Mouse (Mus musculus) gastrocnemius, adult 18-20 months (tissue): ENCODE results near the gene Gk2. TPM values are rescaled to one million over a fixed set of nuclear protein-coding genes. Genes with fewer than 3 reads are reported as not detected.

Source experiments
- DNase-seq: peaks from one replicate; pipeline ENCODE4 v3.0.0; 2021; ENCODE audit warnings: low spot score
- long read RNA-seq, 2 experiments: library from polyadenylated mRNA; stranded (forward); transcript quantifications; one replicate each; pipeline ENCODE4 v2.0.0; 2021
- total RNA-seq, 2 experiments: library from RNA; stranded (reverse); gene quantifications; 2 replicates each; pipeline ENCODE4 v1.2.3; 2021

Gk2 gene
- not detected for total RNA-seq
- long read RNA-seq, experiment 1 = 0 reads
- long read RNA-seq, experiment 2 = 0 reads

DNA sequence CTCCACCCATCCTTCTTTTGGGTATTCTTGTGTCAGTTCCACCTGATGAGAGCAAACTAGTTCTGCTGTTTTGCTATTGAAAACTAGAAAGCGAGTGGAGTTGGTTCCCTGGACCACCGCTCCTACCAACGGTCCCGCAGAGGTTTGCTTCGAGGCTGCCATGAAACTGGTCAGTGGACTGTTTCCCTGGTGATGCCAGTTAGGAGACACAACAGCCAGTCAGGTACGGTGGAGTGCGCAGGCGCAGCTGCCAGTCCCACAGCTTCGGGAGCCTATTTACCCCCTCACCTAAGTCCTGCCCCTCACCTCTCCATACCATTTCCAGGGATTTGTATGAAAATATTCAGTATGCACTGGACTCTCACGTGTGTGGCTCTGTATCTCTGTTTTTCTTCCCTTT lies at the start of gene Gk2:
Gene Gk2 (minus strand): TSS at position 206 of the 400 bp plus-strand sequence.
- no peak for DNase-seq

DNA sequence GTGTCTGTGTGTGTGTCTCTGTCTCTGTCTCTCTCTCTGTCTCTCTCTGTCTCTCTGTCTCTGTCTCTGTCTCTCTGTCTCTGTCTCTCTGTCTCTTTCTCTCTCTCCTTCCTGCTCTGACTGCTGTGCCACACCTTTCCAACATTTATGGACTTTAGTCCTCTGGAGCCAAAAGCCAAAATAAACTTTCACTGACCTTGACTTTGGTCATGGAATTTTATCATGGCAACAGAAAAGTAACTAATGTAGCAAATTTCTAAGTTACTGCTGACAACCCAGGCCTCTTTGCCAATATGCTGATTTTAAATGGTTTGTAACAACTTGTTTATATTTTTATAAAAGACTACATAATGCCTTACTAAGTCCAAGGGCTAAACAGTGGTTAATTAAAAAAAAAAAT lies 41.2 kb upstream of the Gk2 start:
- no peak for DNase-seq

DNA sequence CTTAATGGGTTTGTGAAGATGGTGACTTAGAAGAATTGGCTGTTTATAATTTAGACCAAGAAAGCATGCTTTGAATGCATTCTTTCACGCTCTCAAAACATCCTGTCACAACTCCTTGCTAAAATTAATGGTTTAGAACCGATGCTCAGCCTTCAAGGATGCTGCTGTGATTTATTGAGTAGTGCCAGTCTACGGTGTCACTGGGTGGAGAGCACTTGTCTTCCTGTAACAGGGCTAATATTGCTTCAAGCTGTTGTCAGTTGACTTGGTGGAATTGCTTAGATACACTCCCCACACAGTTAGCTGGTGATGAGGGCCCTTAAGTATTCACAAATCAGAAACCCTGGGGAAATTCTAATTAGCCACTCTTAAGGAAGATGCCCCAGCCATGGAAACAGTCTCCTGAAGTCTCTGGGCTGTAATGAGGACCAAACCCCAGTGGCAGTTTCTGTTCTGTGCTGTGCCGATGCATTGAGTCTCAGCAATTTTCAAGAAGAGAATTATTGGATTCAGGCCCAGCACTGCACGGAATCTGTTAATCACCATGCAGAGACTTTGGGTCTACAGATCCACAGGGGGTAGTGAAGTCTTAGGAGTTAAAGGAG lies 38.8 kb upstream of the Gk2 start:
- no peak for DNase-seq

DNA sequence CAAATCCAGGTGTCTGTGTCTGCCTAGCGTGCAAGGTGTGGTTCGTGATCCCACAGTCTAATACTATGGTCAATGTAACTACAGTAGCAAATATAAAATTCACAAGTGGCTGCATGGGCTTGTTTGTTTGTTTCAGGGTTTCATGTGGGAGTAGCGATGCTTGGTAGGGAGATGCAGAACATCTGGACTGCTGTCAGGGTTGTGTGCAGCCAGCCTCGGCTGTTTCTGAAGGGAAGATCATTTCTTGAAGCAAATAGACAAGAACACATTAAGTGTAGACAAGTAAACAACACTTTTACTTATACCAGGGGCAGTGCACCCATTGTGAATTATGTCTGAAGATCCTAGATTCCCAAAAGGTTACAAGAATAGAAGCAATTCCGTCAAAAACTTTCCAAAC lies 36.6 kb upstream of the Gk2 start:
- no peak for DNase-seq

DNA sequence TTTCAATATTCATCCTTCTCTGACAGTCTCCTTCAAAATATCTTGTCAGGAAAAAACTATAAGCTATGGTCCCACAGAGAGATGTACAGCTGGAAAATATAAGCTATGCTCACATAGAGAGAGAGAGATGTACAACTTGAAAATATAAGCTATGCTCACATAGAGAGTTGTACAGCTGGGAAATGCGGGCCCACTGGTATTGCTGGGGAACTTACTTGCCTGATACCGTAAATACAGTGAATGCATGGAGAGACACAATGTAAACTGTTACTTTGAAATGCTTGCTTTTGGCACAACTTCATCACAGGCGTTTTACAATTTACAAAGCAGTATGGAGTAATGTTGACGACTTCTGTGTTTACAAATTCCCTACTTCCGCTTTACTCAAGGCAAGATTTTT lies 29.3 kb upstream of the Gk2 start:
- no peak for DNase-seq

DNA sequence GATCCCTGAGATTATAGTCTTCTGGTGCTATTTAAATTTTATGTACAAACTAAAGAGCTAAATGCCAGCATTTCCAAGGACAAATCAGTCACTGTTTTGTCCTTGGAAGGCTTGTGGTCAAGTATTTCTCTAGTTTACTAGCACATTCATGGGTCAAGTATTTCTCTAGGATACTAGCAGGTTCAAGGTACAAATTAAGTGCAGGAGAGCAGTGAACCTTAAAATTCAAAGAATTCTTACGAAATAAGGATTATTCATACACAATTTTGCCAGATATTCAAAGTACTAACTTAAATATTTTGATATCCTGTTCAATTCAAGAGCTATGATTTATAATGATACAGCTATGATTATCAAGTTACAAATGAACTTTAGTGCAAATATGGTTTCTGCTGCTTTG lies 23.2 kb upstream of the Gk2 start:
- no peak for DNase-seq

DNA sequence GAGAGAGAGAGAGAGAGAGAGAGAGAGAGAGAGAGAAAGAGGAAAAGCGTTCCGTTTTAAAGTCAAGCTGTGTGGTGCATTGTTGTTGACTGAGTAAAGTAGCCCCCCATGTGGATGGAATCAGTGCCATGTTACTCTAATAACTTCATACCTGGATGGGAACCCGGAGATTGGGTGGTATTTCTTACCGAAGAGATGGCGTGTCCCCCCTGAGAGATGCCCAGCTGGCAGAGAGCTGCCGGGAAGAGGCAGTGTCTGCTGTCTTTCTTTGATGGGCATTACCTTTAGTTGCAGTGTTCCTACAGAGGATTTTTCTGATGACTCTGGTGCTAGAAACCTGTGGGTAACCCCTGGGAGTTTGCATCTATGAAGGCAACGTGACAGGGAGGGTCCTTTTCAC lies 10.4 kb upstream of the Gk2 start:
- no peak for DNase-seq

DNA sequence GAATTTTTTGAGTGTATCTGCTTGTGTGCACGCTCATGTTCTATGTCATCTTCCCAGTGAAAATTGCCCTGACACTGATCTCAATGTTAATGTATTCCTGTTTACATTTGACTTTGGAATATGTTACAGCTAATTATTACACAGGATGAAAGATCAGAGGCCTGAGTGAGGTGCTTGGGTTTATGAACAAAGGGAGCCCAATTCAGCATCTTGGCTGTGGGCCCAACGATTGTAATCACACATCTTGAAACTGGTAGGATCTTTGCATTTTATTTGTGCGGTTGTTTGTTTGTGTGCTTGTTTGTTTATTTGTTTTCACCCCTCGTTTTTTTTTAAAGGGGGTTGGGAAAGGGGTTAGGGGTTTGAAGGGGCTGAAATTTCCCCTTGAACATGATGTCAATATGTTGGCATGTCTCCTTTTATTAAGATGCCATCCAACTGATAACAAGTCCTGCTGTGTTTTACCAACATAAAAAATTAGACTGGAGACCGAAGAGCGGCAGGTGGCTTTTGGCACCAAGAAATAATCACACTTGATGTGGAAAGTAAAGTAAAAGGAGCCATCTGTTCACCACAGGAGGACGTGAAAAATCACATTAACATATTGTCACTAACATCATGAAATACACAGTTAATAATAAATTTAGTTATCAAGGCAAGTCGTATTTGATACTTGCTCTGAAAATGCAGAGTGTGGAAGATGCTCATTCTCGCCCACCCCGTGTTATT lies 9.8 kb upstream of the Gk2 start:
- no peak for DNase-seq

DNA sequence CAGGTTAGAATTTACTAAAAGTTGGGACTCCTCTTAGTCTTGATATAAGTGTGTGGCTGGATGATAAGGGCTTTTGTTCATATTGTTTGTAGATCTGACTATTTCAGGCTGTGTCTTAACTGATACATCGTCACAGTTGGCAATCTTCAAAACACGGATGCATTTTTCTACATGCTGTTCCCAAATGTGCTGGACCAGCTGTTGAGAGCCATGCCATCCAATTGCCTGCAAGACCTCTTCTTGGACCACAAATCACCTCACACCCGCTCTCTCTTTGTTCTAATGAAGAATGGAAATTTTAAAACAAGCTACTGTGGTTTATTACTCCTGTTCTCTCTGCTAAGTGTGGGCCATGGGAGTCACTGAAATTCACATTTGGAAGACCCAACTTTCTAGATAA lies 9.1 kb upstream of the Gk2 start:
- no peak for DNase-seq

DNA sequence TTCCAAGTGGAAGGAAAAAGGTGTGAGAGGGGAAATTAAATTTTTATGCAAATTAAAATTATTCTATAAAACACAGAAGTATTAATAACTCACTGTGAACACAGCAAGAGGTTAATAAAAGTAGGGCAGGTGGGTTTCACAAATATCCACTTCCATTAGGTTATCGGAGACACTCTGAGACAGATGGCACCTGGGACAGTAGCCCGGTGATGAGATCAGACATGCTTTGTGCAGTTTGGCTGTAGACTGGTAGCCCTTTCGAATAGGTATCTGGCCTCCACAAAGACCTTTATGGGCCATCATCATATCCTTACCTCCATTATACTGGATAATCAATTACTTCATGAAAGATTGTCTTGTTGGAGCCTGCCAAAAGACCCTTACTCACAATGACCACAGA lies 6.0 kb upstream of the Gk2 start:
- DNase-seq = no peak

DNA sequence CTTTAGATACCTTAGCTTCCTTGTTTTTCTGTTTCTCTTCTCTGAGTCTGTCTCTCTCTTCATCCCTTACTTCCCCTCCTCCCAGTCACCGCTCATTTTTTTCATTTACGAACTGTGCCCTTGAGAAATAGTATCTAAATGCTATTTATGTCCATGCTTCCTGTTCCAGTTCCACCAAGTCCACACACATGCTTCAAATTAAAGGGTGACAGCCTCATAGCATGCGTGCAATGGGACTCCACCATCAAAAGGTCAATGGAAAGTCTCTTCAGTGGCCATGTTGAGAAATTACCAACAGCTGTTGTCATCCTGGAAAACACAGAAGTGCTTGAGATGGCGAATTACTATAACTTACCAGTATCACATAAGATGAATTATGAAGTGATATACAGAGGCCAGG lies 5.4 kb downstream of the Gk2 start:
- no peak for DNase-seq

DNA sequence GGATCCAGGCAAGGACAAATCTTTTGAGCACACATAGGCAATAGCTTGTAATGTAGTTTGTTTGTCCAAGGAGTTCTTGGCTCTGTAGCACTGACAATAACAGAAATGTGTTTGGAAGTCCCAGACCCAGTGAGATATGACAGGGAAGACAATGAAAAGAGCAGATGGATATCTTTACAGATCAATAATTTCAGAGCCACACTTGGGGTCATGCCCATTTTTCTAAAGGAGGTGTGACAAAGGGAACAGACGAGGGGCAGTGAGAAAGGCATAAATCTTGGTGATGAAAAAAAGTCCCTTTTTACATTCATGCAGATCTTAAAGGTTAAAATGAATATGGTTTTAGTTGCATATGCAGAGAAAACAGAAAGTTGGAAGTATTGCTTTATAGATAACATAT lies 12.6 kb downstream of the Gk2 start:
- DNase-seq = no peak

DNA sequence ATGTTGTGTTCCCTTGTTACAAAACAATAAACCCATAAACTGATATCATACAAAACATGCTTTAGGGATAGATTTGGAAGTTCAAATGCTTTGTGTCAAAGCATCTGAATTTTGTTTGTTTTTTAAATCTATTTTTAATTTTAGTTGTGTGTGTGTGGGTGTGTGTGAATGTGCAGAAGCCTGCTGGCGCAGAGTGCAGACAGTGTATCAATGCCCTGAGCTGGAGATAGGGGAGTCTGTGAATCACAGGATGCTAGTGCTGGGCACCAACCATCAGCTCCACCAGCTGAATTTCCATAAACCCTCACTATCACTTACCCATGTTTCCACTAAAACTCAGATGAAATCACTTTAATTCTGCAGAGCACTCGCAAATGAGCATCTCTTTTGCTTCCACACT lies 24.3 kb downstream of the Gk2 start:
- no peak for DNase-seq

DNA sequence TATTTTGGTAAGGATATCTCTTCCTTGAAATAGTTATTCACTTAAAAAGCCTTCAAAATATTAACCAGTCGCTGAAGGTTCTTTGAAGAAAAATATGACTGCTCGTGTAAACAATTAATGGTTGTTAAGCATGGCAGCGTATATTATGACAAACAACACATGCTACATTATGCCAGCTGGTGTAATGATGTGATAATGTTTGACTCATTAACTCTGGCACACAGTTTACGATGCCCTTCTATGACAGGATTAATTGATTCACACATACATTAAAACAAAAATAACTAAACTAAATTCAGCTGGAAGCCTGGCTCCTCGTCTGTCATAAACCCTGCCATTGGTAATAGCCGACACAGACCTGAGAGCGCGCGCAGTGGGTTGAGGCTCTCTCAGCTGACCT lies 26.8 kb downstream of the Gk2 start:
- no peak for DNase-seq

DNA sequence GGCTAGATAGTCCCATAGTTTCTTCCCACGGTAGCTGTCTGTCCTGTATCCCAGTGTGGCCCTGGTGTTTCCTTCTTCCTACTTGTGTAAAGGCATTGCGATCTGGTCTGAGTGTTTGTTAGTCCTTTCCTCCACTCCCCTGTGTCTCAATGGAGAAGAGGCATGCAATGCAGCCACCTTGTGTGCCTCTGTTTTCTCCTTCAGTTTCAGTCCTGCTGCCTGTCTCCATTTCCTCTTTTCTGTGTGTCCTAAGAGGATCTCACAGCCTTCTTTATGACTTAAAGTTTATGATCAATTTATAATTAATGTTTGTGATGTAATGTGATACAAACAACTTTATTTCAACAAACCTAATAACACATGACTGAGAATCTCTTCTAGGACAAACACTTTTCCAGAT lies 35.2 kb downstream of the Gk2 start:
- DNase-seq = no peak

DNA sequence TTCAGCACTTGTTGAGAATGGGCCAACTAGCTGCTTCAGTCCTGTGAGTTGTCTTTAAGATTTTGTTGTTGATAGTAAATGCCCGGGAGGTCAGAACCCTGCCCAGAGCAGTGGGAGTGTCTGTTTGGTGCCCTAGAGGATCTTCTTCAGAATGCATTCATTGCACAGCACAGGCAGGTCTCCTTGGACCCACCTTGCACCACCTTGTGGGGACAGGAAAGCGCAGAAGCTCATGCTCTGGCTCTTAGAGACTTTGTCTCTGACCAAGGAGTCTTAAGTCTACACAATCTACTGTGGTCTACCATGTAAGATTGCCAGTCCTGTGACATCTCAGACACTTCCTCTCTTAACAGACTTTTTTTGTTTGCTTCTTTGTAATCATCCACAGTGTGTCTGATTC lies 39.6 kb downstream of the Gk2 start:
- DNase-seq = no peak

DNA sequence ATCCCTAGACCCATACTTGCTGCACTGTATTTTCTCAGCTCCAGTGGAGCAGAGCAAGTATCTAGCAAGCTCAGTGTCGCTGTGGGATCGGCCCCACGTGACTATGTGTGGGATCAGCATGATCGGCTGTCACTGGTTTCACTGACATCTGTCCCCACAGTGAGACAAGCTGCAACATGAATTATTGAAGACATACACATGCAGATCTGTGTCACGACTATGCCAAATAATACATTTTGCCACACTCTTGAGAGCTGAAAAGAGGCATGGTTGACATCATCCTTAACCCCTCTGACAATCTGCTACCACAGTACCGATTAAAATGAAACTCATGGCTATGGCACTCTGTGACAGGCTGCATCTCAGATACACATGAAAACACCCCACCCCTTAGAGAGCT lies 41.0 kb downstream of the Gk2 start:
- DNase-seq = no peak

DNA sequence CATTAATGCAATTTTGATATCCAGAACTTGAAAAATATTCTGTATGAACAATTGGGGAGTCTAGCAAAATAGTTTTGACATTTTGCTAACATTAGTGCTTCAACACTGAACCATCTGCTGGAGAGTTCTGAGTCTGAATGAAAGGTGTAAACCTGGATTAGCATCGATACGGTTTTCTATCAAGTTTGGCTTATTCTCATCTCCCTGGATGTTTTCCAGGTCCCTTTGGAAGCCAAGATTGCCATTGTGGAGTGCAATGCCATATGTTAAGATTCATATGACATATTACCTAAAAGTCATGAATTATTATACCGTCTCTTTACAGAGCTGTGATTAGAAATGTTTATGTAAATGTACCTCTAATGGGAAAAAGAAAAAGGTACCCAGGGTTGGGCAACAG lies 43.1 kb downstream of the Gk2 start:
- no peak for DNase-seq

DNA sequence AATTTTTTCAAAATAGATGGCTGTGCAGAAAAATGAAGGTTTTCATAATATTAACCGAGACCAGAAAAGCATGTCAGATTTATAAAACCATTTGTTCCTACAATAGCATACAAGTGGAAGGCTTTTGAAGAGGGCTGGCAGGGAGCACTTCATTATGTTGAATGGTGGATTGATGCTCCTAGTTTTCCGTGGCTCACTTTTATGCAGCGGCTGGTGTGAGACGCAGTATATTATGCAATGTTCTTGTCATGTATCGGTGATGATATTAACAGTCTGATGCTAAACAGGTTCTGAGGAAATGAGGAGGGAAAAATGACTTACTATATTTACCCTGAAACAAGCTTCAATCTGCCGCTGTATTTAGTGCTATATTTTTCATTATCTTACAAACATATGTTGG lies 46.6 kb downstream of the Gk2 start:
- DNase-seq = no peak

DNA sequence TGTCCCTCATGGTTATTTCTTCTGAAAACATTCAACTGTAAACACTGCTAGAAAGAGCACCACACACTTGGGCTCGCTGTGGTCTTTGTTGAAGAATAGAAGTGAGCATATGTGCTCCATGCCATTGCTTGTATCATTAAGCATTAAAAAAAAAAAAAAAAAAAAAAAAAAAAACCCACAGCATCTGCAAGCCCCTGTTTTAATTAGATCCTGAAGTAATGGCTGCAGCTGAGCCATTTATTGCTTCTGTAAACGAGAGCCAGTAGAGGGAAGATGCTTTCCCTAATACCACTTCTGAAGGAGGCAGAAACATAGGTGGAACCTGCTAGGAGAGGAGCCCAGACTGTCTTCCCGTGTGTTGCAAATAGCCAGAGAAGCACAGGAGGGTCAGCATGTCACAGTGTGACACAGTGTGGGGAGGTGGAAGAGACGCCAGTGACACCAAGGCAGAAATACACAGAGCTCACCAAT lies 47.6 kb downstream of the Gk2 start:
- DNase-seq = no peak
